Mouse (Mus musculus) olfactory bulb, adult 2 months (tissue): Measurements from ENCODE around the gene Hephl1.

ENCODE experiments used
- CTCF ChIP-seq: fragments of 200-500 bp; IDR thresholded peaks from 2 replicates; pipeline ENCODE4 v1.5.1; 2012; ENCODE audit warnings: low read depth, mild to moderate bottlenecking, low read length, moderate library complexity; ENCODE audit not compliant: insufficient read depth
- POLR2A ChIP-seq: fragments of 200-500 bp; IDR thresholded peaks from 2 replicates; pipeline ENCODE4 v1.6.1; 2012; ENCODE audit warnings: mild to moderate bottlenecking, low read depth, low read length, moderate library complexity; ENCODE audit not compliant: insufficient read depth

GRCm38 (mm10) chr9:15036405-15036804 is 75.5 kb downstream of the Hephl1 start:
- TF ChIP-seq CTCF (no peak), POLR2A (no peak)
